Comparison of ENCODE assay signal across 23 mouse cellular contexts in genomic region chr2:109913241-109913640, GRCm38 (mm10). TPM values are rescaled to one million over a fixed set of nuclear protein-coding genes. Genes with fewer than 3 reads are reported as not detected.
DNase-seq lines count a peak whose midpoint lies in the region; ATAC-seq and TF ChIP-seq lines count a peak whose summit lies in the region.
"Had no signal": no experiment of that assay in that cellular context is flagged by ENCODE, and none has a peak within 500 bp of the region (broad histone marks: within the 10 kb centered on the region; RNA-seq: fewer than 3 reads in every experiment).

No protein-coding gene starts in this region.

- H3K4me3 ChIP-seq in heart, embryonic 16.5 days (ENCODE audit: low read length): no peak overlapping the region
- H3K4me3 ChIP-seq in CH12.LX (replicated peaks in 1 of 3; ENCODE audit: low read depth in 2 of 3, low read length in 2 of 3, poor library complexity in 1 of 3): no peak overlapping the region
- H3K4me3 ChIP-seq in liver, postnatal 0 days (ENCODE audit: low read depth, low read length): no peak overlapping the region
- no peak overlapping the region for H3K4me3 ChIP-seq in midbrain, embryonic 13.5 days (replicated peaks)
- H3K4me3 ChIP-seq: embryonic facial prominence, embryonic 15.5 days; erythroblast, embryonic 14.5 days; forebrain, embryonic 10.5 days; gastrocnemius, adult 2 months; heart, embryonic 12.5 days; hindbrain, embryonic 10.5 days had no signal

- no peak for DNase-seq in heart, postnatal 25 days (ENCODE audit: low spot score)
- DNase-seq in CH12.LX (ENCODE audit: extremely low read depth) (no peak), ES-CJ7 (ENCODE audit: low read depth, low spot score) (peak; percentile 87)
- DNase-seq in liver, postnatal 0 days: no peak
- DNase-seq: adrenal gland, postnatal 10 days; cerebellum, adult 11 months; cerebellum, adult 8-10 months; cerebellum, postnatal 14 days; embryo, embryonic 11 days; gastrocnemius, adult 2 months; gastrocnemius, postnatal 25 days; heart, postnatal 10 days had no signal

- WGBS in heart, embryonic 16.5 days: 54% methylated on average over 8 of the region's 8 CpGs
- 44% methylated on average over 8 of the region's 8 CpGs for WGBS in liver, postnatal 0 days (ENCODE audit: insufficient replicate concordance)
- 69% methylated on average over 8 of the region's 8 CpGs for WGBS in midbrain, embryonic 13.5 days

- no peak overlapping the region for H3K27ac ChIP-seq in heart, embryonic 16.5 days (ENCODE audit: low read length)
- H3K27ac ChIP-seq in CH12.LX (ENCODE audit: insufficient read depth, low read depth): no peak overlapping the region
- H3K27ac ChIP-seq in liver, postnatal 0 days (ENCODE audit: low read depth): no peak overlapping the region
- no peak overlapping the region for H3K27ac ChIP-seq in midbrain, embryonic 13.5 days
- H3K27ac ChIP-seq: embryonic facial prominence, embryonic 15.5 days; forebrain, embryonic 10.5 days; gastrocnemius, adult 2 months; hindbrain, embryonic 10.5 days; hindbrain, embryonic 14.5 days had no signal

- H3K9ac ChIP-seq in heart, embryonic 16.5 days (ENCODE audit: low read length): no peak overlapping the region
- no peak overlapping the region for H3K9ac ChIP-seq in CH12.LX (ENCODE audit: insufficient read depth, low read depth)
- no peak overlapping the region for H3K9ac ChIP-seq in liver, postnatal 0 days (replicated peaks)
- no peak overlapping the region for H3K9ac ChIP-seq in midbrain, embryonic 13.5 days (replicated peaks)
- H3K9ac ChIP-seq: embryonic facial prominence, embryonic 15.5 days; heart, embryonic 12.5 days; hindbrain, embryonic 14.5 days had no signal

- TF ChIP-seq EP300 in CH12.LX (IDR thresholded peaks at IDR 0.05; ENCODE audit: low read length): no peak
- no peak for TF ChIP-seq EP300 in liver, postnatal 0 days (IDR thresholded peaks at IDR 0.05; ENCODE audit: low read depth)

- intact Hi-C loops in heart, postnatal 25 days (cut with DNase I): no loop called here

- no peak for TF ChIP-seq RAD21 in CH12.LX (IDR thresholded peaks at IDR 0.05; ENCODE audit: low read depth, low read length)

- dilution Hi-C loops in CH12.LX (cut with MboI; ENCODE audit: extremely low pct_ligation_motif_present, extremely low pct_unique_long_range_greater_than_20kb, low sequenced_read_pairs): no loop called here

- in situ Hi-C loops in CH12.LX (cut with MboI; ENCODE audit: low pct_ligation_motif_present, low pct_unique_long_range_greater_than_20kb, low sequenced_read_pairs): loop anchor here (25.0 kb wide), 2 partner anchors 149 to 649 kb away; no protein-coding TSS in a partner anchor

- H3K9me3 ChIP-seq in heart, embryonic 16.5 days (replicated peaks; ENCODE audit: control insufficient read depth, low read length): no peaks in the 10 kb centered on the region
- H3K9me3 ChIP-seq in CH12.LX (replicated peaks; ENCODE audit: low read length): no peaks in the 10 kb centered on the region
- no peaks in the 10 kb centered on the region for H3K9me3 ChIP-seq in liver, postnatal 0 days (ENCODE audit: low read length)
- no peaks in the 10 kb centered on the region for H3K9me3 ChIP-seq in midbrain, embryonic 13.5 days
- H3K9me3 ChIP-seq: embryonic facial prominence, embryonic 15.5 days; heart, embryonic 12.5 days had no signal

- H3K4me1 ChIP-seq in heart, embryonic 16.5 days (ENCODE audit: control insufficient read depth, insufficient read depth, low read length): peaks cover 5% of the 10 kb centered on the region
- peaks cover 0 to 9% of the 10 kb centered on the region in 2 experiments; a peak in 2 of 4 replicates for H3K4me1 ChIP-seq in CH12.LX (ENCODE audit: control insufficient read depth in 1 of 2, insufficient read depth in 2 of 2)
- H3K4me1 ChIP-seq in liver, postnatal 0 days (ENCODE audit: insufficient read depth): no peaks in the 10 kb centered on the region; the same call in 1 of the 2 replicates
- peaks cover 4% of the 10 kb centered on the region; the same call in 1 of the 2 replicates for H3K4me1 ChIP-seq in midbrain, embryonic 13.5 days (replicated peaks)
- H3K4me1 ChIP-seq: heart, embryonic 12.5 days had no signal

- H3K4me2 ChIP-seq in heart, embryonic 16.5 days (ENCODE audit: low read depth, low read length): 0 out of 2 replicates have a peak overlapping the region, but pooled peaks have one; percentile 8
- H3K4me2 ChIP-seq in CH12.LX (ENCODE audit: insufficient read depth, low read depth, poor library complexity, severe bottlenecking): peak overlapping the region; percentile 1; the same call in 1 of the 2 replicates
- peak overlapping the region; percentile 27 for H3K4me2 ChIP-seq in liver, postnatal 0 days (ENCODE audit: low read depth, low read length)
- H3K4me2 ChIP-seq in midbrain, embryonic 13.5 days (replicated peaks): no peak overlapping the region
- H3K4me2 ChIP-seq: embryonic facial prominence, embryonic 15.5 days; heart, embryonic 12.5 days; hindbrain, embryonic 14.5 days had no signal

- no peak for TF ChIP-seq CTCF in CH12.LX (conservative IDR thresholded peaks at IDR 0.05 in 1 of 2, IDR thresholded peaks at IDR 0.05 in 1 of 2; ENCODE audit: low read depth in 2 of 2, low read length in 2 of 2)
- no peak for TF ChIP-seq CTCF in liver, postnatal 0 days (IDR thresholded peaks at IDR 0.05; ENCODE audit: low read depth)

- no peak for TF ChIP-seq POLR2A in CH12.LX (IDR thresholded peaks at IDR 0.05; ENCODE audit: low read depth, low read length)

- H3K79me2 ChIP-seq in CH12.LX (replicated peaks; ENCODE audit: control insufficient read depth, extremely low read depth, insufficient read depth, poor library complexity, severe bottlenecking): no peaks in the 10 kb centered on the region

- no peak for ATAC-seq in heart, embryonic 16.5 days (replicated peaks; ENCODE audit: extremely low read depth, insufficient read depth, low FRiP score)
- no peak for ATAC-seq in liver, postnatal 0 days
- no peak for ATAC-seq in midbrain, embryonic 13.5 days
- ATAC-seq in monocyte, adult 5-6 weeks (replicated peaks; ENCODE audit: insufficient number of reproducible peaks, low FRiP score, low TSS enrichment, poor library complexity, severe bottlenecking): no peak
- ATAC-seq: forebrain, embryonic 14.5 days; Patski had no signal

- H3K36me3 ChIP-seq in heart, embryonic 16.5 days (ENCODE audit: control insufficient read depth, insufficient read depth): no peaks in the 10 kb centered on the region
- H3K36me3 ChIP-seq in CH12.LX (replicated peaks in 1 of 2; ENCODE audit: control insufficient read depth in 1 of 2, insufficient read depth in 1 of 2, low read length in 1 of 2): no peaks in the 10 kb centered on the region
- no peaks in the 10 kb centered on the region for H3K36me3 ChIP-seq in liver, postnatal 0 days (replicated peaks; ENCODE audit: insufficient read depth, low read length)
- H3K36me3 ChIP-seq in midbrain, embryonic 13.5 days: no peaks in the 10 kb centered on the region
- H3K36me3 ChIP-seq: embryonic facial prominence, embryonic 15.5 days; forebrain, embryonic 10.5 days; heart, embryonic 12.5 days; hindbrain, embryonic 10.5 days had no signal

- no peaks in the 10 kb centered on the region for H3K27me3 ChIP-seq in heart, embryonic 16.5 days (ENCODE audit: control insufficient read depth, insufficient read depth, low read length)
- peaks cover 1% of the 10 kb centered on the region for H3K27me3 ChIP-seq in CH12.LX (replicated peaks)
- H3K27me3 ChIP-seq in liver, postnatal 0 days (ENCODE audit: insufficient read depth, low read length): no peaks in the 10 kb centered on the region
- no peaks in the 10 kb centered on the region for H3K27me3 ChIP-seq in midbrain, embryonic 13.5 days
- H3K27me3 ChIP-seq: embryonic facial prominence, embryonic 15.5 days; heart, embryonic 12.5 days; Patski had no signal

TF ChIP-seq in CH12.LX, 34 proteins besides CTCF, POLR2A, EP300 and RAD21:
- TF ChIP-seq JUND (conservative IDR thresholded peaks at IDR 0.05; ENCODE audit: low read depth, low read length) (no peak), RCOR1 (conservative IDR thresholded peaks at IDR 0.05; ENCODE audit: low read depth, low read length) (no peak), NRF1 (IDR thresholded peaks at IDR 0.05; ENCODE audit: low read depth, low read length) (no peak), MAX (IDR thresholded peaks at IDR 0.05; ENCODE audit: low read length) (no peak), TBP (conservative IDR thresholded peaks at IDR 0.05; ENCODE audit: low read depth, low read length) (no peak), USF1 (IDR thresholded peaks at IDR 0.05; ENCODE audit: low read depth, low read length) (no peak), ZMIZ1 (IDR thresholded peaks at IDR 0.05; ENCODE audit: low read depth, low read length) (no peak), MAZ (IDR thresholded peaks at IDR 0.05; ENCODE audit: low read depth, low read length) (no peak), CHD2 (IDR thresholded peaks at IDR 0.05; ENCODE audit: low read length) (no peak), E2F4 (IDR thresholded peaks at IDR 0.05; ENCODE audit: insufficient replicate concordance, low read depth, low read length) (no peak), JUN (IDR thresholded peaks at IDR 0.05; ENCODE audit: insufficient read depth, low read depth, low read length) (no peak), ZKSCAN1 (IDR thresholded peaks at IDR 0.05; ENCODE audit: borderline replicate concordance, low read depth, low read length) (no peak)

RNA-seq across cellular contexts. Expression of gene Lgr4, which starts 4.2 kb away (rescaled TPM):
- 11.3 and 11.8 TPM in 2 replicates for polyA plus RNA-seq in heart, embryonic 16.5 days (2015; fragmentation: Nextera tagmentation; extraction: Ambion mirVana)
- 10 to 100 TPM; 26.0 to 28.9 TPM for total RNA-seq in heart, postnatal 25 days (2021)
- total RNA-seq in CH12.LX (2012; rRNA removed) (5.0 and 6.1 TPM in 2 replicates), CH12.LX (2014; rRNA removed) (10.0 and 11.4 TPM in 2 replicates)
- polyA plus RNA-seq in CH12.LX (2012; ENCODE audit: insufficient read length, low read depth): 5.3 and 6.9 TPM in 2 replicates
- polyA plus RNA-seq in liver, postnatal 0 days (2015; fragmentation: Nextera tagmentation; extraction: Ambion mirVana): 3.9 and 4.2 TPM in 2 replicates
- polyA plus RNA-seq in midbrain, embryonic 13.5 days (2015; fragmentation: Nextera tagmentation; extraction: Ambion mirVana): 7.9 and 8.3 TPM in 2 replicates
- total RNA-seq in monocyte, adult 5-6 weeks (2017): 0.86 to 1.6 TPM (median 1.3 TPM) in 3 replicates

RNA-seq across cellular contexts. Expression of gene Lin7c, which starts 22.6 kb away (rescaled TPM):
- 37.8 and 41.9 TPM in 2 replicates for polyA plus RNA-seq in heart, embryonic 16.5 days (2015; fragmentation: Nextera tagmentation; extraction: Ambion mirVana)
- 10 to 100 TPM; 41.6 to 43.3 TPM for total RNA-seq in heart, postnatal 25 days (2021)
- 29.7 and 33.3 TPM in 2 replicates for total RNA-seq in CH12.LX (2012; rRNA removed)
- total RNA-seq in CH12.LX (2014; rRNA removed): 75.0 and 86.6 TPM in 2 replicates
- polyA plus RNA-seq in CH12.LX (2012; ENCODE audit: insufficient read length, low read depth): 52.3 and 60.1 TPM in 2 replicates
- polyA plus RNA-seq in liver, postnatal 0 days (2015; fragmentation: Nextera tagmentation; extraction: Ambion mirVana): 16.2 and 17.5 TPM in 2 replicates
- polyA plus RNA-seq in midbrain, embryonic 13.5 days (2015; fragmentation: Nextera tagmentation; extraction: Ambion mirVana): 175 and 201 TPM in 2 replicates
- 112 to 132 TPM (median 132 TPM) in 3 replicates for total RNA-seq in monocyte, adult 5-6 weeks (2017)
